Mouse (Mus musculus) intestine, embryonic 14.5 days (tissue): ENCODE data around the gene Ccdc97. TPM values are rescaled to one million over a fixed set of nuclear protein-coding genes. Genes with fewer than 3 reads are reported as not detected.

Experiments
- ATAC-seq: fragments of 200-750 bp; cut with Nextera tagmentation; replicated peaks from 2 replicates; pipeline ENCODE4 v1.8.0; 2017; ENCODE audit warnings: low read depth, moderate number of reproducible peaks, moderate TSS enrichment, moderate library complexity; ENCODE audit not compliant: low FRiP score, low TSS enrichment
- DNase-seq: peaks from one replicate; pipeline ENCODE4 v3.0.0-alpha.2; 2018; ENCODE audit warnings: low spot score
- H3K27ac ChIP-seq: fragments of 300-500 bp; sonication (generic); 2 replicates; pipeline ENCODE4 v1.5.1; 2014; ENCODE audit warnings: low read depth, mild to moderate bottlenecking, control low read depth
- H3K27me3 ChIP-seq: fragments of 300-500 bp; sonication (generic); replicated peaks from 2 replicates; pipeline ENCODE4 v1.6.1; 2014; ENCODE audit warnings: low read length, control low read depth; ENCODE audit not compliant: control insufficient read depth, insufficient read depth
- H3K36me3 ChIP-seq: fragments of 300-500 bp; sonication (generic); 2 replicates; pipeline ENCODE4 v1.6.1; 2014; ENCODE audit warnings: low read length, control low read depth; ENCODE audit not compliant: control insufficient read depth, insufficient read depth
- H3K4me1 ChIP-seq: fragments of 300-500 bp; sonication (generic); replicated peaks from 2 replicates; pipeline ENCODE4 v1.6.1; 2014; ENCODE audit warnings: low read length, control low read depth, mixed read lengths; ENCODE audit not compliant: control insufficient read depth, insufficient read depth
- H3K4me2 ChIP-seq: fragments of 300-500 bp; sonication (generic); 2 replicates; pipeline ENCODE4 v1.6.1; 2014; ENCODE audit warnings: low read length
- H3K4me3 ChIP-seq: fragments of 300-500 bp; sonication (generic); 2 replicates; pipeline ENCODE4 v1.5.1; 2014; ENCODE audit warnings: low read depth, low read length, control low read depth, mixed read lengths
- H3K9ac ChIP-seq: fragments of 300-500 bp; sonication (generic); 2 replicates; pipeline ENCODE4 v1.6.1; 2014; ENCODE audit warnings: mild to moderate bottlenecking, low read length
- H3K9me3 ChIP-seq: fragments of 300-500 bp; sonication (generic); 2 replicates; pipeline ENCODE4 v1.6.1; 2016; ENCODE audit warnings: low read length, control low read depth; ENCODE audit not compliant: control insufficient read depth
- WGBS: fragments of 180-500 bp; shearing (Covaris S2); extraction: QIAGEN DNeasy Blood & Tissue Kit; methylation state at CpG from one replicate; pipeline ENCODE4 v1.1.7; 2014; 5-methylcytosine and 5-hydroxymethylcytosine counted together
- polyA plus RNA-seq: library from polyadenylated mRNA; unstranded; fragments of >200 nt; fragmentation: Nextera tagmentation; extraction: Ambion mirVana; gene quantifications from 2 replicates; pipeline ENCODE4 v1.2.1, GENCODE M21; 2014

Ccdc97 gene
- polyA plus RNA-seq, 1 experiment from 2014 or later: 27.4 TPM

GRCm38 (mm10) chr7:25754738-25755467 is 36.0 kb upstream of the Ccdc97 start, which contains the start of gene Hnrnpul1:
Gene Hnrnpul1, minus strand, starts transcription at chr7:25754757.
- ATAC-seq (peak; percentile 93), DNase-seq (peak; percentile 100)
- Histone ChIP-seq H3K27me3 (no peaks in the 10 kb centered on the region), H3K4me2 (peak within 1 kb of the TSS; percentile 99), H3K9me3 (no peaks in the 10 kb centered on the region), H3K9ac (peak within 1 kb of the TSS; percentile 98), H3K4me1 (peaks cover 18% of the 10 kb centered on the region), H3K4me3 (peak within 1 kb of the TSS; percentile 97), H3K36me3 (peaks cover 38% of the 10 kb centered on the region), H3K27ac (peak within 1 kb of the TSS; percentile 96)
- WGBS: under 1% methylated on average over 55 of the region's 55 CpGs

- under 1% methylated on average over 30 of the region's 30 CpGs for WGBS
- Histone ChIP-seq H3K9me3 (no peaks in the 10 kb centered on the region), H3K9ac (peak overlapping the region; percentile 98), H3K27ac (peak overlapping the region; percentile 96), H3K4me2 (peak overlapping the region; percentile 99; the same call in 1 of the 2 replicates), H3K4me3 (peak overlapping the region; percentile 97), H3K4me1 (peaks cover 18% of the 10 kb centered on the region), H3K27me3 (no peaks in the 10 kb centered on the region), H3K36me3 (peaks cover 41% of the 10 kb centered on the region)
- DNase-seq (no peak), ATAC-seq (no peak)
Observed at GRCm38 (mm10) chr7:25754439-25754737, 35.5 kb upstream of the Ccdc97 start.

- H3K4me1 ChIP-seq: peaks cover 18% of the 10 kb centered on the region
- H3K36me3 ChIP-seq: peaks cover 46% of the 10 kb centered on the region
- DNase-seq (no peak), ATAC-seq (peak; percentile 21)
- peak overlapping the region; percentile 98 for H3K9ac ChIP-seq
- WGBS: under 1% methylated on average over 46 of the region's 46 CpGs
- H3K4me3 ChIP-seq: peak overlapping the region; percentile 97
- H3K27ac ChIP-seq: peak overlapping the region; percentile 96
- H3K9me3 ChIP-seq: no peaks in the 10 kb centered on the region
- H3K27me3 ChIP-seq: no peaks in the 10 kb centered on the region
- H3K4me2 ChIP-seq: peak overlapping the region; percentile 99
Observed at GRCm38 (mm10) chr7:25753643-25754438, 35.0 kb upstream of the Ccdc97 start.

GRCm38 (mm10) chr7:25753076-25753475 is 34.2 kb upstream of the Ccdc97 start:
- peak overlapping the region; percentile 98 for H3K9ac ChIP-seq
- no peaks in the 10 kb centered on the region for H3K27me3 ChIP-seq
- DNase-seq (no peak), ATAC-seq (no peak)
- no peak overlapping the region for H3K27ac ChIP-seq
- H3K4me2 ChIP-seq: peak overlapping the region; percentile 99
- no peaks in the 10 kb centered on the region for H3K9me3 ChIP-seq
- H3K36me3 ChIP-seq: peaks cover 46% of the 10 kb centered on the region
- H3K4me3 ChIP-seq: peak overlapping the region; percentile 97
- H3K4me1 ChIP-seq: peaks cover 18% of the 10 kb centered on the region

GRCm38 (mm10) chr7:25746844-25747243 is 28.0 kb upstream of the Ccdc97 start:
- ATAC-seq (no peak), DNase-seq (no peak)
- Histone ChIP-seq H3K9ac (no peak overlapping the region), H3K9me3 (no peaks in the 10 kb centered on the region), H3K4me2 (no peak overlapping the region), H3K36me3 (peaks cover 98% of the 10 kb centered on the region), H3K4me1 (0 out of 2 replicates have a peak, but pooled peaks cover 2% of the 10 kb centered on the region), H3K27me3 (no peaks in the 10 kb centered on the region), H3K4me3 (no peak overlapping the region), H3K27ac (no peak overlapping the region)
- WGBS: 73% methylated on average over 3 of the region's 3 CpGs

GRCm38 (mm10) chr7:25738277-25738676 is 19.4 kb upstream of the Ccdc97 start:
- no peak for ATAC-seq

GRCm38 (mm10) chr7:25736920-25737319 is 18.0 kb upstream of the Ccdc97 start:
- no peaks in the 10 kb centered on the region for H3K9me3 ChIP-seq
- no peak overlapping the region for H3K4me2 ChIP-seq
- no peak overlapping the region for H3K9ac ChIP-seq
- 94% methylated on average over 2 of the region's 2 CpGs for WGBS
- ATAC-seq: no peak
- no peak overlapping the region for H3K4me3 ChIP-seq
- no peak for DNase-seq
- H3K27me3 ChIP-seq: no peaks in the 10 kb centered on the region
- peaks cover 100% of the 10 kb centered on the region for H3K36me3 ChIP-seq
- H3K4me1 ChIP-seq: no peaks in the 10 kb centered on the region
- no peak overlapping the region for H3K27ac ChIP-seq

More at GRCm38 (mm10) chr7:25738277-25738676, 19.4 kb upstream of the Ccdc97 start:
- Histone ChIP-seq H3K27ac (no peak overlapping the region), H3K4me1 (no peaks in the 10 kb centered on the region), H3K4me2 (no peak overlapping the region), H3K9ac (no peak overlapping the region), H3K27me3 (no peaks in the 10 kb centered on the region), H3K4me3 (no peak overlapping the region), H3K9me3 (no peaks in the 10 kb centered on the region), H3K36me3 (peaks cover 100% of the 10 kb centered on the region)
- WGBS: 83% methylated on average over 3 of the region's 3 CpGs
- no peak for DNase-seq

- Histone ChIP-seq H3K4me3 (no peak overlapping the region), H3K4me2 (no peak overlapping the region), H3K4me1 (no peaks in the 10 kb centered on the region), H3K36me3 (peaks cover 100% of the 10 kb centered on the region), H3K27me3 (no peaks in the 10 kb centered on the region), H3K27ac (no peak overlapping the region), H3K9ac (no peak overlapping the region), H3K9me3 (no peaks in the 10 kb centered on the region)
- ATAC-seq: no peak
- no peak for DNase-seq
- WGBS: 30% methylated on average over 4 of the region's 4 CpGs
Observed at GRCm38 (mm10) chr7:25734991-25735390, 16.1 kb upstream of the Ccdc97 start.
